Mouse (Mus musculus): Measurements from ENCODE around the gene Ddx51.

Ddx51 gene
- long read RNA-seq, experiment 1, full-length matches to known transcripts, result 7 of 10 reads
- long read RNA-seq, experiment 1, partial matches to known transcripts, result 2 of 10 reads
- long read RNA-seq, experiment 1, other reads (novel, unspliced or antisense), result 1 of 10 reads
- long read RNA-seq, experiment 2, full-length matches to known transcripts, result 6 of 10 reads
- long read RNA-seq, experiment 2, partial matches to known transcripts, result 1 of 10 reads
- long read RNA-seq, experiment 2, other reads (novel, unspliced or antisense), result 3 of 10 reads

DNA sequence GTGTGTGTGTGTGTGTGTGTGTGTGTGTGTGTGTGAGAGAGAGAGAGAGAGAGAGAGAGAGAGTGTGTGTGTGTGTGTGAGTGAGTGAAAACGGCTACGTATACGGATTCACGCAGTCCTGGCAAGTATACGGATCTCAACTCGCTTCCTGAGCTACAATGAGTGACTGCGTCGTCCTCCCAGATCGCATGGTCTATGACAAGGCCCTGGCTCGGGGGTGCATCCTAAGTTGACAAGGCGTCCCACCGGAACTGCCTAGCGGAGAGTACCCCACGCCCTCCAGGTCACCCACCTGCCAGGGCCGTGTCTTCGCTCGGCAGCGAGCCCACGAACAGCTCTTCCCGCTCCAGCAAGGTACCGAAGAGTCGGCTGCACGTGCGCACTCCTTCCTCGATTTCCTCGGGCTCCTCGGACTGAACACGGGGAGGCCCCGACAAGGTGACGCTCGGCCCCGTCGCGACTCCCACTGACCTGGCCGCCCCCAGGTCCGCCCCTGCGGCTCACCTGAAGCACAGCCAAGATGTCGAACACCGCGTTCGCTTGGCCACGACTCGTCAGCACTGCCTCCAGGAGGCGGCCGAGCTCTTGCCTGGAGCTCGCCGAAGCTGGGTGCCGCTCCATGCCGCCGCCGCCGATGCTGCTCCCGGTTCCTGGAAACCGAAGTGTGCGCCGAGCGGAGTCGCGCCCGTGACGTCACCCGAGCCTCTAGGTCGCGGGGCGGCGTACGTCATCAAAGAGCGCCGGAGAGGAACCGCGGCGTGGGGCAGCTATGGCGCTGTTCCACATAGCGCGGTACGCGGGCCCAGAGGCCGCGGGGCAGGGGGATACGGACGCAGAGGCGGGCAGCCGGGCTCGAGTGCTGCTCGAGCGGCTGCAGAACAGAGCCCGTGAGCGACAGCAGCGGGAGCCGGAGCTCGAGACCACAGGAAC, at the start of gene Ddx51, which contains the start of gene Noc4l:
Gene Ddx51, plus strand, starts transcription at position 733 of the 930 bp plus-strand sequence.
Gene Noc4l, minus strand, starts transcription at position 699 of the 930 bp plus-strand sequence.
- intact Hi-C loops (cut with DNase I), result no loop called here

DNA sequence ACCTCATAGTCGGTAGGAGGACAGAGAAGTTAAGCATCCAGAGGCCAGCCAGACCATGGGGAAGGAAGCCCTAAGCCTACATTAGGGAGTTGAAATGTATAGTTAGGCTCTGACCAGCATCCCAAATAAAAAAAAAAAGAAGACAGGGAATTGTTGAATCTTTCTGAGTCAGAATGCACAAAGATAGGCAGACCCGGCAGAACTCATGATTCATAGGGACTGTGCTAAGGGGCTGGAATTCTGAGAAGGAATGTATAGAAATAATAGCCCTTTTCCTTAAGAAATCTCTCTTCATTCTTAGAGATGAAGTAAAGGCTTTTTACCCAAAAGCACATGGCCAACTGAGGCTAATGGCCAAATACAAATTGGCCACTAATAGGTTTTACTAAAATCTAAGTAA, 48.9 kb upstream of the Ddx51 start:
- intact Hi-C loops (cut with DNase I), result no loop called here

DNA sequence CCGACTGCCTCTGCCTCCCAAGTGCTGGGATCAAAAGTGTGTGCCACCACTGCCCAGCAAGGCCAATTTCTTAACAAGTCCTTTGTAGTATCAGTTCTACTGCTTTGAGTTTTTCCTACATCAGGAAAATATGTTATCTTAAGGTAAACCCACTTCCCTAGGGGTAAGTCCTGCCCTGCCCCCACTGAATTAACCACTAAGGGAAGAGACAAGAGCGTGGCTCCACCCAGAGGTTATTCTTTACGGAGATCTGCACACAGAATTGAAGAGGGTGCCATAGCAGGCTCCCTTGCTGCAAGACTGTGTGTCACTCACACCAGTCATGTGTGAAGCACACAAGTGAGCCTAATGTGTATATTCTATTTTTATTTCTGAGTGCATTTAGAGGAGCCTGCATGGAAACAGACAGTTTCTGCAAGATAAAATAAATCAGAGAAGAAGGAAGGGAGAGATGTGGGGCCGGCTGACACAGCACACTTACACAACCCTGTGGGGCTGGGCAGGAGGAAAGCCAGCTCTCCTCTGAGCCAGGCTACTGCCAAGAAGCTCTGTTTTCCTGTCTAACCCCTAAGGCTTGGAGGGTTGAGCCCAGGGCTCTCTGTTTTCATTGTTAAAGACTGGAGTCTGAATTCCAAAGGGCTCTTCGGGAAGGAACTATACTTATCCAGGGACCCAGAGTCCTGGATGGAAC, 47.6 kb upstream of the Ddx51 start:
- intact Hi-C loops (cut with DNase I), result no loop called here

DNA sequence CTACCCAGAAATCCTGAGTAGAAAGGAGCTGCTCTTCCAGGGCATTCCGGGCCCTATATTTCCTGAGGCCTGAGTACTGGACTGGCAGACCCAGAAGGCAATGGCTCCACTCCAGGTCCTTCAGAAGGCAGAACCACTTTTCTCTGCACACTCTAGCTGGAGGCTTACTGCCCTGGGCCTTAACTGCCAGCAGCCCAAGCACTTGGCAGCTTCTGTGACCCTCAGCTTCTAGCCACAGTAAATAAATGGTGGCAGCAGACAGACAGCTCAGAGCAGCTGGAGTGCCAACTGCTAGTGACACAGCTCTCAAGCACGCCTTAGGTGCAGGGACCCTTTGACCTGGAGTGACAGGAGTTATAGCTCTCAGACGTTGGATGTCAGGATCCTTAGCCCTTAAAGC, 45.5 kb upstream of the Ddx51 start:
- intact Hi-C loops (cut with DNase I), result no loop called here

DNA sequence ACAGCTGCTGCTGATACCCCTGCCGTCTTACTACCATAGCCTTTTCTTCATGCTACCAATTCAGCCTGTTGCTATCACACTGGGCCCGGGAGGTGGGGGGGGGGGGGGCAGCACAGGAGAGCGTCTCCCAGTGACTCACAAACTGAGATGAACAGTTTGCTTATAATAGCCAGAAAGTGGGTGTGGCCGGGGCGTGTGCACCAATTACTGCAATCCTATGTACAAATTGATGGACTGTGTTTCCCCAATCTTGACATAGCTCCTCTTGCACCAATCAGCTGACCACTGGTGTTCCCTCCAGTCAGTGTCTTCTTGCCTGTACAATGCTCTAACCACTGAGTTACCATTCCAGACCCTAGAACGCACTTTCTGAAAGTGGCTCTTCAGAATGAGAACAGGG, 44.9 kb upstream of the Ddx51 start:
- intact Hi-C loops (cut with DNase I), result no loop called here

DNA sequence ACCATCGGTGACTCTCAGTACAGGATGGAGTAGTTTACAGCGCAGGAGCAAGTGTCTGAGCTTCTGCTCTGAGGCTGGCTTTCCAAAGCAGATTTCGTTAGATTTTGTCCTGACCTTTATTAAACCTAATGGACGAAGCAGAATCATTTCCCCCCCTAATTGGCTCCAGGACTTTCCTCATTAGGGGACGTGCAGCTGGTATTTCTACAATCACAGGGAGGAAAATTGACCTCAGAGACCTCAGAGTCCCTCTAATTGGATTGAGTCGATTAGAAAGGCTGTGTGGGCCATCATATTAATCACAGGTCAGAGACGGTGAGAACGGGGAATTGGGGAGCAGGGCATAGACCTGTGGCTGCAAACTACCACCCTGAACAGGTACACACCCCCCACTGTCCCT, 44.3 kb upstream of the Ddx51 start:
- intact Hi-C loops (cut with DNase I), result no loop called here

DNA sequence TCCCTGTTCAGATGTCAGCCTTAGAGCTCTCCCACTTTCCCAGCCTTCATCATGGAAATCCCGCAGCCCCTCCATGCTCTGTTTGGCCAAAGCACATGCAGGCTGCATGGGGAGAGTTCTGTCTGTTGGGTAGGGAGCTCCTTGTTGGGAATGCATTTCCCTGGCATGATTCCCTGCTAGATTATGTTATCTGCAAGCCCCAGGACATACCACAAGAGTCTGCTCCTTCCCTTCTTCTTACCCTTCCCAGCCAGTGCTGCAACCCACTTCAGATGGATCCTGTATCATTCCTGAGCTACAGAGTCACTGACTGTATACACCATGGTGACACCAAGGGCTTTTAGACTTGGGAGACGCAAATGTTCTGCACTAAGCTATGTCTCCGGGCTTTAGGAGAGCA, 43.8 kb upstream of the Ddx51 start:
- intact Hi-C loops (cut with DNase I), result no loop called here

DNA sequence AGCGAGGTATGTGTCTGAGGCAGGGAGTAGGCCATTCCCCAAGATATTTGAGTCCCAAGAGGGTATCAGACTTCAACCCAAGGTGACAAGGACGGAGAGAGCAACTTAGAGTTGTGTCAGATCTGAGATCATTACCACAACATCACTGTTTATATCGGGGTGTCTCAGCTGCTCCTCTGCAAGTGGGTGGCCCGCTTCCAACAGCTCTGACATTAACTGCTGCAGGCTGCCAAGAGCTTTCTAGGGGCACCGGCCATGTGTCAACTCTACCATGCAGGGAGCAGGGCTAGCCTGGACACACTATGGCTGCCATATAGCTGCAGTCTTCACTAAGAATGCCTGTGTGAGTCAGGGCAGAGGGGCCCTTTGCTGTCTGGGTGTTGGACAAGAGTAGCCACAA, 43.4 kb upstream of the Ddx51 start:
- intact Hi-C loops (cut with DNase I), result no loop called here

DNA sequence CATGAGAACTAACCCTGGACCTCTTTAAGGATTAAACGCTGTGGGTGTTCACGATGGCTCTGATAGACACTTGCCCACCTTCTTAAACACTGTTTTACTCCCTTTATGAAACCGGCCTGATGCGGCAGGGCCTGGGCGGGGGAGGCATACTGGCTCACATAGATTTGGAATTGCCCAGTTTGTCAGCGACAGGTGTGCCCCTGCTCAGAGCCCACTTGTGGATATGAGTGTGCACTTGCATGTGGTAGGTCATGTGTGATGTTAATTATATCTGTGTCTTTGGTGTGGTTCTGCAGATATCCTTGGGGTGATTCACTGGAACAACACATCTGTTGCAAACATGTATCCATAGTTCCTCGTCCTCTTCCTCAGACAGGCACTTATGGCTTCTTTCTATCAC, 42.8 kb upstream of the Ddx51 start:
- intact Hi-C loops (cut with DNase I), result no loop called here

DNA sequence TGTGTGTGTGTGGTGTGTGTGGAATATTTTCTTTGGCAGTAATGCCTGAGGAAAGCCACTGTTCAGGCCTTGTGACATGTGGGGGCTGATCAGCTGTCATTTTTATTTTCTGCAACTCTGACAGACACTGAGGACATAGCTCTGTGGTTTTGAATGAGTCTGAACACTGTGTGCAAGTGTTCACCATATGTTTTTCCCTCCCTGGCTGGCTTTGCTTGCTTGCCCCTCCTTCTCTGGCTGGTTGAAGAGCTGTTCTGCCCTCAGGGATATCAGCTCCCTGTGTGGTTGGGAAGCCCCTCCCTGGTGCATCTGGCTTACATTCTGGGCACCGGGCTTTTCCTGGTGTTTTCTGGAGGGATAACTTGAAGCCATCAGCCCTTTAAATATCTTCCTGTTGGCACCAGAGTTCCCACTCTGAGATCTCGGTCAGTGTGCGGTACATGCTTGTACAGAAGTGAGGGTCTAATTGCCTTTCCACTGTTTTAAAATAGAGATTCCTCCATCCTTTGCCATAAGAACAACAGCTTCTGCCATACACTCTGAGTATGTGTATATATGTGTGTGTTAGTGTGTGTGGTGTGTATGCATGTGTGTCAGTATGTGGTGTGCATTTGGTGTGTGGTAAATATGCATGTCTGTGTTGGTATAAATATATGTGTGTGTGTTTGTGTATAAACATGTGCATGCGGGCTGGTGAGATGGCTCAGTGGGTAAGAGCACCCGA, 41.7 kb upstream of the Ddx51 start:
- intact Hi-C loops (cut with DNase I), result no loop called here

DNA sequence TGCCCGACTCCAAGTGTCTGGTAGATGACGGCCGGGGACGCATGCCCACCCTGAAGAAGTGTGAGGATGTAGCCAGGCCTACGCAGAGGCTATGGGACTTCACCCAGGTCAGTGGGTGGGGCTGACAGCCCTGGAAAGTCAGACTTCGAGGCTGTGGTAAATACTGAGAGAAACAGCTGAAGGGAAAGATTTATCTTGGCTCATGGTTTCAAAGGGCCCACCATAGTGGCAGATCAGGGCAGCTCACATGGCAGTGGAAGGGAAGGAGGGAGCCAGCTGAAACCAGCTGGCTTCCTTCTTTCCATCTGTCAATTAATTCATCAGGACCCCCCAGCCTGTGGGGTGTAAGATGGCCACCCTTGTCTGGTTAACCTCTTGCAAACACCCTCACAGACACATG, 34.0 kb upstream of the Ddx51 start:
- intact Hi-C loops (cut with DNase I), result no loop called here

DNA sequence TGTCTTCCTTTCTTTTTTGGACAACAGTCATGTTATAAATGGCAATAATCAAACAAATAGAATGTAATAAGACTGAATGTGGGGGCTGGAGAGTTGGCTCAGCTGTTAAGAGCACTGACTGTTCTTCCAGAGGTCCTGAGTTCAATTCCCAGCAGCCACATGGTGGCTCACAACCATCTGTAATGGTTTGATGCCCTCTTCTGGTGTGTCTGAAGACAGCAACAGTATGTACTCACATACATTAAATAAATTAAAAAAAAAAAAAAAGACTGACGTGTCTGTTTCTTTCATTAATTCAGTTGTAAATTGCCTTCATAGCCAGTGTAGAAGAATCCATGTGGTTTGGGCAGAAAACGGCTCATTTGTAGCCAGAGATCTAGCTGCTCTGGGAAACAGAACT, 28.9 kb upstream of the Ddx51 start:
- intact Hi-C loops (cut with DNase I), result no loop called here

DNA sequence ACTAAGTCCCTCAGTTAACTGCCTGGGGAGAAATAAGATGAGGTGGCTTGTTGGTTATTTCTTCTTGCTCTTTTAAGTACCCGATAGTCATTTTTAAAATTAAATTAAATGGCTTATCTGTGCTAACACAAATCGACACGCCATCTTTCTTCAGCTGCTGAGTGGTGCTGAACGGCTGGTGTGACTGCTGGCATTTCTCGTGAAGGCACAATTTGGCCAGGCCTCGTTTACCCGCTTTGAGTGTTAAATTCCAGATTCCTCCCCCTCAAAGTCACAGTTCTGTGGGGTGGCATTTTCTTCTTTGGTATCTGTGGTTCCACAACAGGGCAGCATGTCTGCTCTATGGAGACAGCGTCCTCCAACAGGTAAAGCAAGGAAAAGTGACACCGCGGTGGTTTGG, 25.9 kb upstream of the Ddx51 start:
- intact Hi-C loops (cut with DNase I), result no loop called here

DNA sequence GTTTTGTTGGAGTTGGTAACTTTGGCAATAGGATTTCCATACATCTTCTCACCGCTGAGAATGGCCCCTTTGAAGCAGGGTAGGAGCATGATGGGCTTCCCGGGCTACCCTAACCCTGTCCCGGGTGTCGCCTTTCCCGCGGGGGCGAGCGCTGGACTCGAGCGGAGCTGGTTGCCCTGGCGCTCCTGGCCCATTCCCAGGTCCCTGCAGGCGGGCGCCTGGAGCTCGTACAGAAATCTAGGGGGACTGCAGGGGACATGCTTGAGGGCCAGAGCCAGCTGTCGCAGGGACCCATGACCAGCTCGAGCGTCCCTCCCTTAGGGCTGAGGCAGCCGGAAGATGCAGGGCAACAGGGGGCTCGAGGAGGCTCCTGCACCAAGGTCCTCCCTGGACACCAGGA, 25.1 kb upstream of the Ddx51 start:
- intact Hi-C loops (cut with DNase I), result no loop called here

DNA sequence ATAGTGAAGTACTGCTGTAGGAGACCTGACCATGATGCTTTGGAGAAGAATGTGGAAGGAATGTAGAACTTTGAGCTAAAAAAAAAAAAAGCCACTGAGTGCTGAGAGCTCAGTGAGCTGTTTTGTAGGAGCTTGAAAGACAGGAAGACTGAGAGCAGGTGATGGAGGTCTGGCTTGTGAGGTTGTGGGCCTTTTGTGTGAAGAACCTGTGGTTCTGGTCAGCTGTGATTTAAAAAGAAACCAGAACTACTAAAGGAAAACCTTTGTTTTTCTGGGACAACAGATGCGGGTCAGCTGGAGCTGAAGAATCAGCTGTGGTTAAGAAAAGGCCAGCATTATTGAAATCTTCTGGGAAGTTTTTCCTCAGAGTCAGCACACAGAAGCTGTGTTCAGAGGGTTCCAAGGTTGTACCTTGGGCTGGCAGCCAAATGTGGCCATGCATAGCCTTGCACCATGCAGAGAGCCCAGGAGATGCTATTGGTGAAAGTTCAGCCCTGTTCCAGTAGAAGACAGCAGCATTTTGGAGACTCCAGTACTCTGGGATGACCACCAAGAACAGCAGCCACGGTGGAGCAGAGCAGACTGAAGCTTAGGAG, 23.6 kb upstream of the Ddx51 start:
- intact Hi-C loops (cut with DNase I), result no loop called here

DNA sequence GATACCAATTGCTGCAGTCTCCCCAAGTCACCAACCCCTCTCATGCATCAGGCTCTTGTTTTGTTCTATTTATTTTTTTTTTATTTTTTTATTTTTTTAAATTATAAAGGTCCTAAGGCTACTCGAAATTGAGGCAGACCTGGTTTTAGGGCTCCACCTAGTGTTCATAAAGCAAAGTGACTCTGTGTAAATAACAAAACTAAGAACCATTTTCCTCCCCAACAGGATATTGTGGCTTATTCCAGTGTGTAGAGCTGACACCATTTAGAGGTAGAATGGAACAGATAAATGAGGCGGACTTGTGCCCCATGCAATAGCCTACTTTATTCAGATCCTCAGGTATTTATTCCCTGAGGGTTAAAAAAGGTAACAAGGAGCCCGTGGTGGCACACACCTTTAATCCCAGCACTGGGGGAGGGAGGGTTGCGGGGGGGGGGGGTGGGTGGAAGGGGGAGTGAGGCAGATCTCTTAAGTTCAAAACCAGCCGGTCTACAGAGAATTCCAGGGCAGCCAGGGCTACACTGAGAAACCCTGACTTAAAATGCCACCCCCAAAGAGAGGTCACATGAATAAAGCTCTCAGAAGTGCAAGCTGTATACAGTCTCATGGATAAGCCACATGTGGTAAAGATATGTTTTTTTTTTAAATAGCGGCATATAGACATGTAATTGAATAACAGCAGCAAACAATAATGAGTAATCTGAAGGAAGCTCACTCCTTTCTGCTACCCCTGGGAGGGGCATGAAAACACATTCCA, 17.1 kb upstream of the Ddx51 start:
- intact Hi-C loops (cut with DNase I), result loop anchor here (2.0 to 5.0 kb wide), 2 partner anchors 141 to 279 kb away; no protein-coding TSS in a partner anchor

DNA sequence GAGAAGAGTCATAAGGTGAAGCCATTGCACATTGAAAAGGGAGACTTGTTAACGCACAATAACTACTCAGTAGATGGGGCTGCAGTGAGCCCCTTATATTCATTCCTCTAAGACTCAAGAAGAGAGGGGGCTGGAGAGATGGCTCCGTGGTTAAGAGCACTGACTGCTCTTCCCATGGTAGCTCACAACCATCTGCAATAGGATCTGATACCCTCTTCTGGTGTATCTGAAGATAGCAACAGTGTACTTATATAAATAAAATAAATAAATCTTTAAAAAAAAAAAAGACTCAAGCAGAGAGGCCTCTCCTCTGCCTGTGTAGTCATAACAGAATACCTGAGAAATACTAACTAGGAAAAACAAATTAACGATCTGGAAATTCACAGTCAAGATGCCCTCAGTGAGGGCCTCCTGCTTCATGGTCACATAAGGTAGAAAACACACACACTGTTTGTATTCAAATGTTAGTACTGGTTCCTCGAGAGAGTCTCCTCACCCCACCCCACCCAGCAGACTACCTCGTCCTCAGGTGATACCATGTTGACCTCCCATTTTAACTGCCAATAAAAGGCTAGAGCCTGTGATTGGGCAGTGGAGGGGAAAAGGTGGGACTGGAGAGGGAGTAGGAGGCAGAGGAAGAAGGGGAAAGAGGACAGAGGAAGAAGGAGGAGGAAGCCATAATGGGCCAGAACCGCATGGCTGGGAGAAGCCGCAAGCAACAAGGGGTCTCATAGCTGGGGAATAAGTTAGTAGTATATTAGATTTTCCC, 14.8 kb upstream of the Ddx51 start:
- intact Hi-C loops (cut with DNase I), result loop anchor here (5.0 kb wide), 1 partner anchor 281 kb away; no protein-coding TSS in a partner anchor

DNA sequence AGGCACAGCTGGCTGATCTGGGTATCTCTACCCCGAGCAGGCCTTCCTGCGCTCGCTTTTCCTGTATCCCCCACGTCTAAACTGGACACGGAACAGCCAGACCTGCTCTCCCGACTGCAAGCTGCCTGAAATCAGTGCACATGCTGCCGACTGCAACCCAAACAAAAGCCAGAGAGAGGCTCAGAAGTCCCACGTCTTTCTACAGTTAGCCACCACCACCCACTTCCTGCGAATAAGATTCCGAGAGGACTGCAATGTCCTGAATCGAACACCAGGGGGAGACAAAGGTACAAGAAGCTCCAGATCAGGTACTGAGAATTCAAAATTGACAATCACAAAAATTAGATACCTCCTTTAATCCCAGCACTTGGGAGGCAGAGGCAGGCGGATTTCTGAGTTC, 13.8 kb upstream of the Ddx51 start:
- intact Hi-C loops (cut with DNase I), result loop anchor here (5.0 kb wide), 1 partner anchor 282 kb away; no protein-coding TSS in a partner anchor

DNA sequence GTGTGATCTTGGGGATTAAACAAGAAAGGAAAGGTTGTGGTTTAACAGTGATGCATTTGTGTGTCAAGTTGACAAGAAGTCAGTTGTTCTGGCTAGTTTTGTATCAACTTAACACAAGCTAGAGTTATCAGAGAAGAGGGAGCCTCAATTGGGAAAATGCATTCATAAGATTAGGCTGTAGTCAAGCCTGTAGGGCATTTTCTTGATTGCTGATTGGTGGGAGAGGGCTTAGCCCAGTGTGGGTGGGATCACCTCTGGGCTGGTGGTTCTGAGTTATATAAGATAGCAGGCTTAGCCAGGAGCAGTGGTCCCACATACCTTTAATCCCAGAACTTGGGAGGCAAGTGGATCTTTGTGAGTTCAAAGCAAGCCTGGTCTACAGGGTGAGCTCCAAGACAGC, 6.9 kb upstream of the Ddx51 start:
- intact Hi-C loops (cut with DNase I), result no loop called here

Data from adrenal gland (tissue).